18 mouse cellular contexts compared by ENCODE assay signal in the genomic region with DNA sequence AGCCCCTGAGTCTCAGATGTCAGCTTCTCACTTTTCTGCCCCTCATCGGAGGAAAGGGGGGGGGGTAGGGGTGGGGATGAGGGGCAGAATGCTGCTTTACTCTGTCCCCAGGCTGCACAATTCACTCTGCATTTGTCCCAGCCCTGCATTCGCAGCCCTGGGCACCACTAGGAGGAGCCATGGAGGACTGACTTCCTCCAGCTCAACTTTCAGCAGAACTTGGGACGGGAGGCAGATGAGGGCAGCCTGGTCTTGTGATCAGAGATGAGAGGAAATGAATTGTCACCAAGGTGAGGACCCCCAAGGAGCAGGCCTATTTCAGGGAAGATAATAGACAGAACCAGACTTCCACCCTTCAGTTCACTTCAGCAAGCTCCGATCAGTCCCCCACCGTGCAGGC.
DNase-seq lines count a peak whose midpoint lies in the region; ATAC-seq and TF ChIP-seq lines count a peak whose summit lies in the region.
"Had no signal": no experiment of that assay in that cellular context is flagged by ENCODE, and none has a peak within 500 bp of the region (broad histone marks: within the 10 kb centered on the region; RNA-seq: fewer than 3 reads in every experiment).

No protein-coding gene starts in this region.

- no peaks in the 10 kb centered on the region for H3K27me3 ChIP-seq in intestine, postnatal 0 days (replicated peaks; ENCODE audit: control insufficient read depth, insufficient read depth, low read length)
- no peaks in the 10 kb centered on the region for H3K27me3 ChIP-seq in intestine, embryonic 16.5 days (replicated peaks; ENCODE audit: control insufficient read depth, insufficient read depth, low read length)
- H3K27me3 ChIP-seq in midbrain, postnatal 0 days (ENCODE audit: insufficient read depth, low read length) = no peaks in the 10 kb centered on the region
- H3K27me3 ChIP-seq in midbrain, embryonic 13.5 days = no peaks in the 10 kb centered on the region
- no peaks in the 10 kb centered on the region for H3K27me3 ChIP-seq in stomach, postnatal 0 days (ENCODE audit: control insufficient read depth, insufficient read depth, low read length)
- H3K27me3 ChIP-seq: forebrain, embryonic 13.5 days; limb, embryonic 12.5 days; lung, embryonic 15.5 days; Patski had no signal

- H3K4me3 ChIP-seq in intestine, postnatal 0 days (ENCODE audit: low read depth, low read length) = no peak overlapping the region
- H3K4me3 ChIP-seq in intestine, embryonic 16.5 days (ENCODE audit: low read length) = no peak overlapping the region
- H3K4me3 ChIP-seq in midbrain, postnatal 0 days (ENCODE audit: low read depth, low read length) = no peak overlapping the region
- H3K4me3 ChIP-seq in midbrain, embryonic 13.5 days (replicated peaks) = no peak overlapping the region
- no peak overlapping the region for H3K4me3 ChIP-seq in stomach, postnatal 0 days (ENCODE audit: low read depth, low read length)
- H3K4me3 ChIP-seq: forebrain, embryonic 13.5 days; limb, embryonic 12.5 days; lung, embryonic 15.5 days; midbrain, embryonic 10.5 days had no signal

- H3K4me2 ChIP-seq in intestine, postnatal 0 days (replicated peaks; ENCODE audit: low read depth) = no peak overlapping the region
- H3K4me2 ChIP-seq in intestine, embryonic 16.5 days (ENCODE audit: low read depth, low read length) = no peak overlapping the region
- no peak overlapping the region for H3K4me2 ChIP-seq in midbrain, postnatal 0 days (ENCODE audit: low read depth, low read length, poor library complexity, severe bottlenecking)
- no peak overlapping the region for H3K4me2 ChIP-seq in midbrain, embryonic 13.5 days (replicated peaks)
- no peak overlapping the region for H3K4me2 ChIP-seq in stomach, postnatal 0 days (replicated peaks; ENCODE audit: low read depth)
- H3K4me2 ChIP-seq: forebrain, embryonic 13.5 days; hindbrain, embryonic 14.5 days; limb, embryonic 12.5 days; lung, embryonic 15.5 days had no signal

- no peak overlapping the region for H3K27ac ChIP-seq in intestine, postnatal 0 days (ENCODE audit: low read depth, low read length)
- H3K27ac ChIP-seq in intestine, embryonic 16.5 days (ENCODE audit: low read length) = no peak overlapping the region
- no peak overlapping the region for H3K27ac ChIP-seq in midbrain, postnatal 0 days (ENCODE audit: low read depth, low read length)
- H3K27ac ChIP-seq in midbrain, embryonic 13.5 days = no peak overlapping the region
- no peak overlapping the region for H3K27ac ChIP-seq in stomach, postnatal 0 days (replicated peaks)
- H3K27ac ChIP-seq: forebrain, embryonic 13.5 days; hindbrain, embryonic 14.5 days; limb, embryonic 12.5 days; lung, embryonic 15.5 days; midbrain, embryonic 10.5 days had no signal

- 62% methylated on average over 5 of the region's 5 CpGs for WGBS in intestine, postnatal 0 days
- 55% methylated on average over 5 of the region's 5 CpGs for WGBS in intestine, embryonic 16.5 days
- 50% methylated on average over 5 of the region's 5 CpGs for WGBS in midbrain, postnatal 0 days
- 45% methylated on average over 5 of the region's 5 CpGs for WGBS in midbrain, embryonic 13.5 days
- 65% methylated on average over 5 of the region's 5 CpGs for WGBS in stomach, postnatal 0 days

- H3K36me3 ChIP-seq in intestine, postnatal 0 days (ENCODE audit: control insufficient read depth, insufficient read depth) = no peaks in the 10 kb centered on the region
- H3K36me3 ChIP-seq in intestine, embryonic 16.5 days (ENCODE audit: control insufficient read depth, insufficient read depth, low read length) = no peaks in the 10 kb centered on the region; the same call in 1 of the 2 replicates
- H3K36me3 ChIP-seq in midbrain, postnatal 0 days (ENCODE audit: insufficient read depth, low read length) = no peaks in the 10 kb centered on the region
- no peaks in the 10 kb centered on the region for H3K36me3 ChIP-seq in midbrain, embryonic 13.5 days
- H3K36me3 ChIP-seq in stomach, postnatal 0 days (ENCODE audit: control insufficient read depth, insufficient read depth, low read length) = no peaks in the 10 kb centered on the region
- H3K36me3 ChIP-seq: limb, embryonic 12.5 days; lung, embryonic 15.5 days had no signal

- TF ChIP-seq CTCF in intestine, postnatal 0 days (IDR thresholded peaks at IDR 0.05; ENCODE audit: low read depth) = peak; percentile 46
- 0 out of 2 replicates have a peak, but pooled peaks have one; percentile 27 for TF ChIP-seq CTCF in midbrain, postnatal 0 days (IDR thresholded peaks at IDR 0.05)
- peak; percentile 37 for TF ChIP-seq CTCF in stomach, postnatal 0 days (IDR thresholded peaks at IDR 0.05; ENCODE audit: low read depth)

- no peaks in the 10 kb centered on the region; the same call in 1 of the 2 replicates for H3K4me1 ChIP-seq in intestine, postnatal 0 days (replicated peaks; ENCODE audit: control insufficient read depth, insufficient read depth, low read length)
- no peaks in the 10 kb centered on the region for H3K4me1 ChIP-seq in intestine, embryonic 16.5 days (ENCODE audit: control insufficient read depth, insufficient read depth, low read length)
- H3K4me1 ChIP-seq in midbrain, postnatal 0 days (ENCODE audit: insufficient read depth, low read length) = no peaks in the 10 kb centered on the region
- peaks cover 9% of the 10 kb centered on the region for H3K4me1 ChIP-seq in midbrain, embryonic 13.5 days (replicated peaks)
- no peaks in the 10 kb centered on the region for H3K4me1 ChIP-seq in stomach, postnatal 0 days (replicated peaks; ENCODE audit: control insufficient read depth, insufficient read depth)

- no peak overlapping the region for H3K9ac ChIP-seq in intestine, postnatal 0 days (ENCODE audit: low read depth, low read length)
- H3K9ac ChIP-seq in intestine, embryonic 16.5 days (ENCODE audit: low read depth, low read length) = no peak overlapping the region
- no peak overlapping the region for H3K9ac ChIP-seq in midbrain, postnatal 0 days (replicated peaks; ENCODE audit: low read length, poor library complexity, severe bottlenecking)
- H3K9ac ChIP-seq in midbrain, embryonic 13.5 days (replicated peaks) = no peak overlapping the region
- no peak overlapping the region for H3K9ac ChIP-seq in stomach, postnatal 0 days (ENCODE audit: low read length)
- H3K9ac ChIP-seq: forebrain, embryonic 13.5 days; hindbrain, embryonic 14.5 days; limb, embryonic 12.5 days; lung, embryonic 15.5 days had no signal

- no peaks in the 10 kb centered on the region for H3K9me3 ChIP-seq in intestine, postnatal 0 days (ENCODE audit: control insufficient read depth)
- H3K9me3 ChIP-seq in intestine, embryonic 16.5 days (ENCODE audit: control insufficient read depth, low read length) = no peaks in the 10 kb centered on the region
- no peaks in the 10 kb centered on the region for H3K9me3 ChIP-seq in midbrain, postnatal 0 days (ENCODE audit: low read length)
- H3K9me3 ChIP-seq in midbrain, embryonic 13.5 days = no peaks in the 10 kb centered on the region
- H3K9me3 ChIP-seq in stomach, postnatal 0 days (ENCODE audit: control insufficient read depth, low read length) = no peaks in the 10 kb centered on the region
- H3K9me3 ChIP-seq: forebrain, embryonic 13.5 days; lung, embryonic 15.5 days had no signal

- no peak for TF ChIP-seq EP300 in stomach, postnatal 0 days (optimal IDR thresholded peaks at IDR 0.05)

- no peak for DNase-seq in midbrain, postnatal 0 days (ENCODE audit: low spot score)
- no peak for DNase-seq in stomach, postnatal 0 days (ENCODE audit: low spot score)
- DNase-seq in adrenal gland, postnatal 36 days = no peak
- no peak for DNase-seq in urinary bladder, adult 2 months (ENCODE audit: low spot score)
- DNase-seq: cerebellum, adult 11 months; heart, postnatal 14 days; kidney, adult 8-10 months; retina, postnatal 1 day had no signal

- no peak for ATAC-seq in intestine, postnatal 0 days
- ATAC-seq in intestine, embryonic 16.5 days = no peak
- no peak for ATAC-seq in midbrain, postnatal 0 days (ENCODE audit: low FRiP score)
- no peak for ATAC-seq in midbrain, embryonic 13.5 days
- peak; percentile 11 for ATAC-seq in activated CD4-positive, CD25-positive, alpha-beta regulatory T cell, adult 4 months
- no peak for ATAC-seq in stomach, postnatal 0 days (ENCODE audit: low FRiP score, low TSS enrichment)
- ATAC-seq: forebrain, embryonic 13.5 days; Patski had no signal
